Mouse (Mus musculus) limb, embryonic 14.5 days (tissue): Measurements from ENCODE around the gene Apol8. TPM values are rescaled to one million over a fixed set of nuclear protein-coding genes. Genes with fewer than 3 reads are reported as not detected.

ENCODE experiments used
- ATAC-seq: fragments of 200-750 bp; cut with Nextera tagmentation; 2 replicates; pipeline ENCODE4 v1.8.0; 2017; ENCODE audit warnings: low read depth, moderate number of reproducible peaks, moderate TSS enrichment; ENCODE audit not compliant: low FRiP score
- DNase-seq: peaks from one replicate; pipeline ENCODE4 v3.0.0-alpha.2; 2015; ENCODE audit warnings: low spot score
- H3K27ac ChIP-seq: fragments of 300-500 bp; sonication (generic); replicated peaks from 2 replicates; pipeline ENCODE4 v1.5.1; 2014; ENCODE audit warnings: low read depth, mild to moderate bottlenecking, low read length, moderate library complexity, mixed read lengths
- H3K27me3 ChIP-seq: fragments of 300-500 bp; sonication (generic); 2 replicates; pipeline ENCODE4 v1.6.1; 2014; ENCODE audit warnings: low read length, mixed read lengths; ENCODE audit not compliant: control insufficient read depth, insufficient read depth
- H3K36me3 ChIP-seq: fragments of 300-500 bp; sonication (generic); 2 replicates; pipeline ENCODE4 v1.6.1; 2014; ENCODE audit warnings: mild to moderate bottlenecking, low read length, moderate library complexity, mixed read lengths; ENCODE audit not compliant: control insufficient read depth, insufficient read depth
- H3K4me1 ChIP-seq: fragments of 300-500 bp; sonication (generic); 2 replicates; pipeline ENCODE4 v1.6.1; 2014; ENCODE audit warnings: antibody characterized with exemption, low read length, mixed read lengths; ENCODE audit not compliant: control insufficient read depth, insufficient read depth
- H3K4me2 ChIP-seq: fragments of 300-500 bp; sonication (generic); replicated peaks from 2 replicates; pipeline ENCODE4 v1.6.1; 2014; ENCODE audit warnings: low read depth, mild to moderate bottlenecking, low read length, moderate library complexity; ENCODE audit not compliant: severe bottlenecking
- H3K4me3 ChIP-seq: fragments of 300-500 bp; sonication (generic); replicated peaks from 2 replicates; pipeline ENCODE4 v1.5.1; 2014; ENCODE audit warnings: low read length
- H3K9ac ChIP-seq: fragments of 300-500 bp; sonication (generic); 2 replicates; pipeline ENCODE4 v1.6.1; 2014; ENCODE audit warnings: mild to moderate bottlenecking, low read depth, low read length, moderate library complexity; ENCODE audit not compliant: severe bottlenecking
- H3K9me3 ChIP-seq: fragments of 300-500 bp; sonication (generic); 2 replicates; pipeline ENCODE4 v1.6.1; 2016; ENCODE audit warnings: low read length; ENCODE audit not compliant: control insufficient read depth
- POLR2A ChIP-seq: fragments of 200-500 bp; IDR thresholded peaks from 2 replicates; pipeline ENCODE4 v1.8.0; 2012; ENCODE audit warnings: inconsistent platforms, mild to moderate bottlenecking, moderate library complexity, borderline replicate concordance; ENCODE audit not compliant: insufficient read depth, insufficient read length; ENCODE audit errors: extremely low read depth
- WGBS: fragments of 180-500 bp; shearing (Covaris S2); extraction: QIAGEN DNeasy Blood & Tissue Kit; methylation state at CpG from one replicate; pipeline ENCODE4 v1.1.7; 2014; 5-methylcytosine and 5-hydroxymethylcytosine counted together
- polyA plus RNA-seq, 2 experiments: library from polyadenylated mRNA; depleted of rRNA in 1 of 2; stranded (reverse) in 1 of 2; unstranded in 1 of 2; fragments of >200 nt; fragmentation: Nextera tagmentation in 1 of 2; extraction: Ambion mirVana in 1 of 2; gene quantifications; 2 replicates each; pipeline versions ENCODE4 v1.2.1 to v1.2.3; 2012 to 2014

Apol8 gene
- polyA plus RNA-seq, 2 experiments, result 0.14 TPM; not detected in 1

GRCm38 (mm10) chr15:77764391-77765006, 7.7 kb upstream of the Apol8 start:
- Histone ChIP-seq H3K27ac (peak overlapping the region; percentile 52), H3K4me2 (no peak overlapping the region), H3K36me3 (peaks cover 92% of the 10 kb centered on the region), H3K4me3 (no peak overlapping the region), H3K9ac (no peak overlapping the region), H3K9me3 (no peaks in the 10 kb centered on the region), H3K4me1 (no peaks in the 10 kb centered on the region), H3K27me3 (no peaks in the 10 kb centered on the region)
- TF ChIP-seq POLR2A, result no peak
- ATAC-seq (peak; percentile 75), DNase-seq (peak; percentile 75)
- 68% methylated on average over 13 of the region's 13 CpGs for WGBS

- no peak for DNase-seq
- H3K9me3 ChIP-seq, result no peaks in the 10 kb centered on the region
- no peak for ATAC-seq
- H3K4me2 ChIP-seq, result no peak overlapping the region
- WGBS, result 81% methylated on average over 11 of the region's 11 CpGs
- H3K27me3 ChIP-seq, result no peaks in the 10 kb centered on the region
- H3K4me1 ChIP-seq, result no peaks in the 10 kb centered on the region
- peak overlapping the region; percentile 52; the same call in 1 of the 2 replicates for H3K27ac ChIP-seq
- H3K4me3 ChIP-seq, result no peak overlapping the region
- TF ChIP-seq POLR2A, result no peak
- H3K9ac ChIP-seq, result no peak overlapping the region
- peaks cover 84% of the 10 kb centered on the region for H3K36me3 ChIP-seq
Measured at GRCm38 (mm10) chr15:77763702-77764101, 6.9 kb upstream of the Apol8 start.

- no peak for TF ChIP-seq POLR2A
- no peak overlapping the region for H3K4me2 ChIP-seq
- no peak overlapping the region for H3K9ac ChIP-seq
- DNase-seq, result no peak
- no peaks in the 10 kb centered on the region for H3K9me3 ChIP-seq
- peaks cover 77% of the 10 kb centered on the region for H3K36me3 ChIP-seq
- H3K27ac ChIP-seq, result no peak overlapping the region
- 88% methylated on average over 16 of the region's 16 CpGs for WGBS
- no peaks in the 10 kb centered on the region for H3K4me1 ChIP-seq
- H3K4me3 ChIP-seq, result no peak overlapping the region
- H3K27me3 ChIP-seq, result no peaks in the 10 kb centered on the region
- no peak for ATAC-seq
Measured at GRCm38 (mm10) chr15:77763050-77763449, 6.2 kb upstream of the Apol8 start.

GRCm38 (mm10) chr15:77761561-77762380, 5.0 kb upstream of the Apol8 start:
- H3K9ac ChIP-seq, result no peak overlapping the region
- peak; percentile 36 for DNase-seq
- no peak for ATAC-seq
- WGBS, result 72% methylated on average over 22 of the region's 22 CpGs
- peaks cover 65% of the 10 kb centered on the region for H3K36me3 ChIP-seq
- H3K27ac ChIP-seq, result no peak overlapping the region
- no peaks in the 10 kb centered on the region for H3K9me3 ChIP-seq
- H3K4me2 ChIP-seq, result no peak overlapping the region
- H3K4me1 ChIP-seq, result no peaks in the 10 kb centered on the region
- no peak for TF ChIP-seq POLR2A
- H3K27me3 ChIP-seq, result no peaks in the 10 kb centered on the region
- no peak overlapping the region for H3K4me3 ChIP-seq

- Histone ChIP-seq H3K27me3 (no peaks in the 10 kb centered on the region), H3K9me3 (no peaks in the 10 kb centered on the region), H3K4me1 (no peaks in the 10 kb centered on the region), H3K4me3 (no peak overlapping the region), H3K36me3 (peaks cover 58% of the 10 kb centered on the region), H3K27ac (no peak overlapping the region), H3K9ac (no peak overlapping the region), H3K4me2 (no peak overlapping the region)
- no peak for ATAC-seq
- no peak for DNase-seq
- no peak for TF ChIP-seq POLR2A
- 98% methylated on average over 7 of the region's 7 CpGs for WGBS
Measured at GRCm38 (mm10) chr15:77761083-77761482, 4.3 kb upstream of the Apol8 start.
